Mouse (Mus musculus) heart, postnatal 0 days (tissue): ENCODE data around the gene Cyp1a2. TPM values are rescaled to one million over a fixed set of nuclear protein-coding genes. Genes with fewer than 3 reads are reported as not detected.

Experiments
- ATAC-seq: fragments of 200-750 bp; cut with Nextera tagmentation; 2 replicates; pipeline ENCODE4 v1.8.0; 2017; ENCODE audit warnings: low read depth, moderate number of reproducible peaks, moderate library complexity; ENCODE audit not compliant: insufficient read depth
- DNase-seq: peaks from one replicate; pipeline ENCODE4 v3.0.0-alpha.2; 2016; ENCODE audit warnings: low spot score
- H3K27ac ChIP-seq: fragments of 300-500 bp; sonication (generic); 2 replicates; pipeline ENCODE4 v1.5.1; 2014; ENCODE audit warnings: low read depth, mild to moderate bottlenecking
- H3K27me3 ChIP-seq: fragments of 300-500 bp; sonication (generic); 2 replicates; pipeline ENCODE4 v1.6.1; 2014; ENCODE audit warnings: low read length, mixed read lengths; ENCODE audit not compliant: control insufficient read depth, insufficient read depth
- H3K36me3 ChIP-seq: fragments of 300-500 bp; sonication (generic); replicated peaks from 2 replicates; pipeline ENCODE4 v1.6.1; 2014; ENCODE audit warnings: low read length, mixed read lengths; ENCODE audit not compliant: control insufficient read depth, insufficient read depth
- H3K4me1 ChIP-seq: fragments of 300-500 bp; sonication (generic); 2 replicates; pipeline ENCODE4 v1.6.1; 2014; ENCODE audit warnings: antibody characterized with exemption; ENCODE audit not compliant: control insufficient read depth, insufficient read depth
- H3K4me2 ChIP-seq: fragments of 300-500 bp; sonication (generic); 2 replicates; pipeline ENCODE4 v1.6.1; 2014; ENCODE audit warnings: low read depth, mild to moderate bottlenecking, low read length, moderate library complexity
- H3K4me3 ChIP-seq: fragments of 300-500 bp; sonication (generic); 2 replicates; pipeline ENCODE4 v1.5.1; 2014; ENCODE audit warnings: low read depth, low read length
- H3K9ac ChIP-seq: fragments of 300-500 bp; sonication (generic); replicated peaks from 2 replicates; pipeline ENCODE4 v1.6.1; 2014; ENCODE audit warnings: low read depth, low read length, mixed read lengths
- H3K9me3 ChIP-seq: fragments of 300-500 bp; sonication (generic); replicated peaks from 2 replicates; pipeline ENCODE4 v1.6.1; 2016; ENCODE audit warnings: low read length; ENCODE audit not compliant: control insufficient read depth
- CTCF ChIP-seq: IDR thresholded peaks from 2 replicates; pipeline ENCODE4 v1.5.1; 2016; ENCODE audit warnings: antibody characterized with exemption, control low read depth, low read depth
- EP300 ChIP-seq: IDR thresholded peaks from 2 replicates; pipeline ENCODE4 v1.6.1; 2016; ENCODE audit warnings: antibody characterized with exemption, low read depth
- WGBS: fragments of 180-500 bp; shearing (Covaris S2); extraction: QIAGEN DNeasy Blood & Tissue Kit; methylation state at CpG from one replicate; pipeline ENCODE4 v1.1.7; 2014; 5-methylcytosine and 5-hydroxymethylcytosine counted together
- polyA plus RNA-seq: library from polyadenylated mRNA; unstranded; fragments of >200 nt; fragmentation: Nextera tagmentation; extraction: Ambion mirVana; gene quantifications from 2 replicates; pipeline ENCODE4 v1.2.1, GENCODE M21; 2015
- total RNA-seq: library from RNA; depleted of rRNA; stranded (reverse); fragments of >200 nt; gene quantifications from 2 replicates; pipeline ENCODE4 v1.2.3, GENCODE M21; 2014; ENCODE audit warnings: low replicate concordance

Gene Cyp1a2
- total and polyA plus RNA-seq, 2 experiments from 2014 or later, result not detected

- no peak for ATAC-seq
These were observed 42.5 kb downstream of the Cyp1a2 start for GRCm38 (mm10) chr9:57641022-57641421.

GRCm38 (mm10) chr9:57640384-57640783, 43.1 kb downstream of the Cyp1a2 start:
- H3K27me3 ChIP-seq, result no peaks in the 10 kb centered on the region
- DNase-seq, result peak; percentile 30
- peak overlapping the region; percentile 51 for H3K4me2 ChIP-seq
- no peaks in the 10 kb centered on the region for H3K36me3 ChIP-seq
- TF ChIP-seq CTCF (no peak), EP300 (no peak)
- no peaks in the 10 kb centered on the region for H3K9me3 ChIP-seq
- H3K4me1 ChIP-seq, result peaks cover 69% of the 10 kb centered on the region
- WGBS, result 10% methylated on average over 15 of the region's 15 CpGs
- H3K9ac ChIP-seq, result peak overlapping the region; percentile 12; the same call in 1 of the 2 replicates
- no peak overlapping the region for H3K4me3 ChIP-seq
- no peak for ATAC-seq
- H3K27ac ChIP-seq, result peak overlapping the region; percentile 86

More at GRCm38 (mm10) chr9:57641022-57641421, 42.5 kb downstream of the Cyp1a2 start:
- Histone ChIP-seq H3K27ac (peak overlapping the region; percentile 86; the same call in 1 of the 2 replicates), H3K9me3 (no peaks in the 10 kb centered on the region), H3K4me3 (no peak overlapping the region), H3K36me3 (no peaks in the 10 kb centered on the region), H3K4me2 (peak overlapping the region; percentile 51; the same call in 1 of the 2 replicates), H3K4me1 (peaks cover 74% of the 10 kb centered on the region), H3K9ac (no peak overlapping the region), H3K27me3 (no peaks in the 10 kb centered on the region)
- no peak for DNase-seq
- TF ChIP-seq CTCF (no peak), EP300 (no peak)
- 33% methylated on average over 1 of the region's 1 CpGs for WGBS

GRCm38 (mm10) chr9:57639661-57640328, 43.7 kb downstream of the Cyp1a2 start:
- Histone ChIP-seq H3K9ac (0 out of 2 replicates have a peak overlapping the region, but pooled peaks have one; percentile 12), H3K4me2 (peak overlapping the region; percentile 51), H3K9me3 (no peaks in the 10 kb centered on the region), H3K27me3 (no peaks in the 10 kb centered on the region), H3K36me3 (no peaks in the 10 kb centered on the region), H3K27ac (peak overlapping the region; percentile 86), H3K4me1 (peaks cover 69% of the 10 kb centered on the region), H3K4me3 (no peak overlapping the region)
- no peak for TF ChIP-seq EP300
- TF ChIP-seq CTCF, result no peak
- ATAC-seq, result no peak
- 67% methylated on average over 5 of the region's 5 CpGs for WGBS
- no peak for DNase-seq

GRCm38 (mm10) chr9:57638651-57639459, 44.6 kb downstream of the Cyp1a2 start:
- Histone ChIP-seq H3K27ac (peak overlapping the region; percentile 86), H3K36me3 (no peaks in the 10 kb centered on the region), H3K27me3 (no peaks in the 10 kb centered on the region), H3K4me1 (peaks cover 59% of the 10 kb centered on the region), H3K9me3 (no peaks in the 10 kb centered on the region), H3K9ac (no peak overlapping the region; the same call in 1 of the 2 replicates), H3K4me3 (no peak overlapping the region), H3K4me2 (peak overlapping the region; percentile 50)
- ATAC-seq (peak; percentile 46), DNase-seq (no peak)
- 28% methylated on average over 8 of the region's 8 CpGs for WGBS
- TF ChIP-seq CTCF (no peak), EP300 (no peak)

- TF ChIP-seq EP300 (0 out of 2 replicates have a peak, but pooled peaks have one; percentile 50), CTCF (no peak)
- ATAC-seq (peak; percentile 70), DNase-seq (peak; percentile 83)
- peak overlapping the region; percentile 50 for H3K4me2 ChIP-seq
- 3% methylated on average over 6 of the region's 6 CpGs for WGBS
- H3K4me3 ChIP-seq, result no peak overlapping the region
- peak overlapping the region; percentile 86 for H3K27ac ChIP-seq
- peaks cover 55% of the 10 kb centered on the region for H3K4me1 ChIP-seq
- H3K36me3 ChIP-seq, result no peaks in the 10 kb centered on the region
- no peaks in the 10 kb centered on the region for H3K27me3 ChIP-seq
- no peaks in the 10 kb centered on the region for H3K9me3 ChIP-seq
- peak overlapping the region; percentile 16; the same call in 1 of the 2 replicates for H3K9ac ChIP-seq
These were observed 45.7 kb downstream of the Cyp1a2 start for GRCm38 (mm10) chr9:57637741-57638322.
